Mouse (Mus musculus): ENCODE measurements around the gene Dna2.

Dna2 gene

GRCm38 (mm10) chr10:63023121-63023748, 76.4 kb downstream of the Dna2 start:
- in situ Hi-C loops (cut with MboI; ENCODE audit: low pct_unique_long_range_greater_than_20kb in 1 of 2, low sequenced_read_pairs in 2 of 2, unreplicated experiment in 1 of 2): no loop called here
